Mouse (Mus musculus): ENCODE data around the gene Mcrip2. TPM values are rescaled to one million over a fixed set of nuclear protein-coding genes. Genes with fewer than 3 reads are reported as not detected.

Mcrip2 gene
- polyA plus RNA-seq, 1 experiment from 2014 or later = 61.2 TPM

GRCm38 (mm10) chr17:25837076-25837410 lies 31.5 kb downstream of the Mcrip2 start, which contains the start of gene Rhbdl1:
Gene Rhbdl1 (minus strand): TSS chr17:25837295.
- no peaks in the 10 kb centered on the region for H3K27me3 ChIP-seq (replicated peaks; ENCODE audit: control insufficient read depth, insufficient read depth, low read length)
- H3K4me1 ChIP-seq (replicated peaks; ENCODE audit: control insufficient read depth, insufficient read depth, low read length) = peaks cover 24% of the 10 kb centered on the region
- peaks cover 49% of the 10 kb centered on the region for H3K36me3 ChIP-seq (ENCODE audit: control insufficient read depth, insufficient read depth, low read length)
- H3K9me3 ChIP-seq (ENCODE audit: control insufficient read depth, low read length) = no peaks in the 10 kb centered on the region
- peak within 1 kb of the TSS; percentile 37; the same call in 1 of the 2 replicates for H3K9ac ChIP-seq (ENCODE audit: low read length)
- peak within 1 kb of the TSS; percentile 31 for H3K4me3 ChIP-seq (ENCODE audit: low read depth, low read length)
- DNase-seq (ENCODE audit: low spot score) = peak; percentile 80
- ATAC-seq (replicated peaks; ENCODE audit: low FRiP score, low TSS enrichment, low read depth) = peak; percentile 20; the same call in 1 of the 2 replicates
- peak within 1 kb of the TSS; percentile 72 for H3K4me2 ChIP-seq (ENCODE audit: low read length)
- peak within 1 kb of the TSS; percentile 19 for H3K27ac ChIP-seq (ENCODE audit: low read depth)
- under 1% methylated on average over 29 of the region's 29 CpGs for WGBS

- peak overlapping the region; percentile 72 for H3K4me2 ChIP-seq (ENCODE audit: low read length)
- peak overlapping the region; percentile 37; the same call in 1 of the 2 replicates for H3K9ac ChIP-seq (ENCODE audit: low read length)
- 22% methylated on average over 23 of the region's 23 CpGs for WGBS
- no peaks in the 10 kb centered on the region for H3K27me3 ChIP-seq (replicated peaks; ENCODE audit: control insufficient read depth, insufficient read depth, low read length)
- DNase-seq (ENCODE audit: low spot score) (peak; percentile 65), ATAC-seq (replicated peaks; ENCODE audit: low FRiP score, low TSS enrichment, low read depth) (no peak)
- peak overlapping the region; percentile 19 for H3K27ac ChIP-seq (ENCODE audit: low read depth)
- H3K4me1 ChIP-seq (replicated peaks; ENCODE audit: control insufficient read depth, insufficient read depth, low read length) = peaks cover 29% of the 10 kb centered on the region
- peak overlapping the region; percentile 31 for H3K4me3 ChIP-seq (ENCODE audit: low read depth, low read length)
- peaks cover 48% of the 10 kb centered on the region for H3K36me3 ChIP-seq (ENCODE audit: control insufficient read depth, insufficient read depth, low read length)
- no peaks in the 10 kb centered on the region for H3K9me3 ChIP-seq (ENCODE audit: control insufficient read depth, low read length)
Observed at GRCm38 (mm10) chr17:25836397-25837075, 32.0 kb downstream of the Mcrip2 start.

- DNase-seq (ENCODE audit: low spot score) = no peak
- H3K9ac ChIP-seq (ENCODE audit: low read length) = no peak overlapping the region
Observed at GRCm38 (mm10) chr17:25835816-25836215, 32.7 kb downstream of the Mcrip2 start.

GRCm38 (mm10) chr17:25835301-25835700 lies 33.3 kb downstream of the Mcrip2 start:
- 96% methylated on average over 7 of the region's 7 CpGs for WGBS
- H3K36me3 ChIP-seq (ENCODE audit: control insufficient read depth, insufficient read depth, low read length) = peaks cover 48% of the 10 kb centered on the region
- H3K27ac ChIP-seq (ENCODE audit: low read depth) = no peak overlapping the region
- no peaks in the 10 kb centered on the region for H3K9me3 ChIP-seq (ENCODE audit: control insufficient read depth, low read length)
- H3K4me2 ChIP-seq (ENCODE audit: low read length) = no peak overlapping the region
- no peaks in the 10 kb centered on the region for H3K27me3 ChIP-seq (replicated peaks; ENCODE audit: control insufficient read depth, insufficient read depth, low read length)
- H3K4me1 ChIP-seq (replicated peaks; ENCODE audit: control insufficient read depth, insufficient read depth, low read length) = peaks cover 40% of the 10 kb centered on the region
- DNase-seq (ENCODE audit: low spot score) (no peak), ATAC-seq (replicated peaks; ENCODE audit: low FRiP score, low TSS enrichment, low read depth) (no peak)
- no peak overlapping the region for H3K9ac ChIP-seq (ENCODE audit: low read length)
- no peak overlapping the region for H3K4me3 ChIP-seq (ENCODE audit: low read depth, low read length)

More at GRCm38 (mm10) chr17:25835816-25836215, 32.7 kb downstream of the Mcrip2 start:
- Histone ChIP-seq H3K36me3 (ENCODE audit: control insufficient read depth, insufficient read depth, low read length) (peaks cover 48% of the 10 kb centered on the region), H3K9me3 (ENCODE audit: control insufficient read depth, low read length) (no peaks in the 10 kb centered on the region), H3K4me2 (ENCODE audit: low read length) (no peak overlapping the region), H3K27ac (ENCODE audit: low read depth) (no peak overlapping the region), H3K4me3 (ENCODE audit: low read depth, low read length) (no peak overlapping the region), H3K4me1 (replicated peaks; ENCODE audit: control insufficient read depth, insufficient read depth, low read length) (peaks cover 37% of the 10 kb centered on the region), H3K27me3 (replicated peaks; ENCODE audit: control insufficient read depth, insufficient read depth, low read length) (no peaks in the 10 kb centered on the region)
- WGBS = 94% methylated on average over 16 of the region's 16 CpGs
- no peak for ATAC-seq (replicated peaks; ENCODE audit: low FRiP score, low TSS enrichment, low read depth)

GRCm38 (mm10) chr17:25834595-25835222 lies 33.9 kb downstream of the Mcrip2 start:
- peaks cover 46% of the 10 kb centered on the region for H3K4me1 ChIP-seq (replicated peaks; ENCODE audit: control insufficient read depth, insufficient read depth, low read length)
- peaks cover 47% of the 10 kb centered on the region for H3K36me3 ChIP-seq (ENCODE audit: control insufficient read depth, insufficient read depth, low read length)
- DNase-seq (ENCODE audit: low spot score) (no peak), ATAC-seq (replicated peaks; ENCODE audit: low FRiP score, low TSS enrichment, low read depth) (no peak)
- no peaks in the 10 kb centered on the region for H3K9me3 ChIP-seq (ENCODE audit: control insufficient read depth, low read length)
- peak overlapping the region; percentile 61; the same call in 1 of the 2 replicates for H3K4me3 ChIP-seq (ENCODE audit: low read depth, low read length)
- peak overlapping the region; percentile 73 for H3K4me2 ChIP-seq (ENCODE audit: low read length)
- peak overlapping the region; percentile 69; the same call in 1 of the 2 replicates for H3K9ac ChIP-seq (ENCODE audit: low read length)
- H3K27me3 ChIP-seq (replicated peaks; ENCODE audit: control insufficient read depth, insufficient read depth, low read length) = no peaks in the 10 kb centered on the region
- 83% methylated on average over 12 of the region's 12 CpGs for WGBS
- H3K27ac ChIP-seq (ENCODE audit: low read depth) = no peak overlapping the region

- ATAC-seq (replicated peaks; ENCODE audit: low FRiP score, low TSS enrichment, low read depth) (no peak), DNase-seq (ENCODE audit: low spot score) (no peak)
- peaks cover 41% of the 10 kb centered on the region for H3K36me3 ChIP-seq (ENCODE audit: control insufficient read depth, insufficient read depth, low read length)
- H3K4me3 ChIP-seq (ENCODE audit: low read depth, low read length) = peak overlapping the region; percentile 61
- peak overlapping the region; percentile 73 for H3K4me2 ChIP-seq (ENCODE audit: low read length)
- H3K4me1 ChIP-seq (replicated peaks; ENCODE audit: control insufficient read depth, insufficient read depth, low read length) = peaks cover 49% of the 10 kb centered on the region
- peak overlapping the region; percentile 94 for H3K27ac ChIP-seq (ENCODE audit: low read depth)
- 21% methylated on average over 6 of the region's 6 CpGs for WGBS
- H3K9ac ChIP-seq (ENCODE audit: low read length) = peak overlapping the region; percentile 69
- H3K9me3 ChIP-seq (ENCODE audit: control insufficient read depth, low read length) = no peaks in the 10 kb centered on the region
- H3K27me3 ChIP-seq (replicated peaks; ENCODE audit: control insufficient read depth, insufficient read depth, low read length) = no peaks in the 10 kb centered on the region
Observed at GRCm38 (mm10) chr17:25833961-25834594, 34.5 kb downstream of the Mcrip2 start.

GRCm38 (mm10) chr17:25833291-25833663 lies 35.3 kb downstream of the Mcrip2 start, which contains the start of gene Stub1:
Gene Stub1 (minus strand): TSS chr17:25833404.
- Histone ChIP-seq H3K4me1 (replicated peaks; ENCODE audit: control insufficient read depth, insufficient read depth, low read length) (peaks cover 52% of the 10 kb centered on the region), H3K36me3 (ENCODE audit: control insufficient read depth, insufficient read depth, low read length) (peaks cover 35% of the 10 kb centered on the region), H3K4me3 (ENCODE audit: low read depth, low read length) (peak within 1 kb of the TSS; percentile 61), H3K9me3 (ENCODE audit: control insufficient read depth, low read length) (no peaks in the 10 kb centered on the region), H3K27me3 (replicated peaks; ENCODE audit: control insufficient read depth, insufficient read depth, low read length) (no peaks in the 10 kb centered on the region), H3K27ac (ENCODE audit: low read depth) (peak within 1 kb of the TSS; percentile 94), H3K9ac (ENCODE audit: low read length) (peak within 1 kb of the TSS; percentile 69), H3K4me2 (ENCODE audit: low read length) (peak within 1 kb of the TSS; percentile 97)
- ATAC-seq (replicated peaks; ENCODE audit: low FRiP score, low TSS enrichment, low read depth) = peak; percentile 59
- DNase-seq (ENCODE audit: low spot score) = no peak
- under 1% methylated on average over 24 of the region's 24 CpGs for WGBS

GRCm38 (mm10) chr17:25832436-25833290 lies 35.9 kb downstream of the Mcrip2 start:
- peak overlapping the region; percentile 97 for H3K4me2 ChIP-seq (ENCODE audit: low read length)
- peak overlapping the region; percentile 69 for H3K9ac ChIP-seq (ENCODE audit: low read length)
- DNase-seq (ENCODE audit: low spot score) (peak; percentile 100), ATAC-seq (replicated peaks; ENCODE audit: low FRiP score, low TSS enrichment, low read depth) (peak; percentile 87)
- WGBS = under 1% methylated on average over 77 of the region's 77 CpGs
- H3K27ac ChIP-seq (ENCODE audit: low read depth) = peak overlapping the region; percentile 94
- H3K36me3 ChIP-seq (ENCODE audit: control insufficient read depth, insufficient read depth, low read length) = peaks cover 34% of the 10 kb centered on the region
- H3K4me3 ChIP-seq (ENCODE audit: low read depth, low read length) = peak overlapping the region; percentile 61
- H3K9me3 ChIP-seq (ENCODE audit: control insufficient read depth, low read length) = no peaks in the 10 kb centered on the region
- no peaks in the 10 kb centered on the region for H3K27me3 ChIP-seq (replicated peaks; ENCODE audit: control insufficient read depth, insufficient read depth, low read length)
- H3K4me1 ChIP-seq (replicated peaks; ENCODE audit: control insufficient read depth, insufficient read depth, low read length) = peaks cover 55% of the 10 kb centered on the region

All from intestine, embryonic 14.5 days (tissue).